Mouse (Mus musculus) left cerebral cortex, adult 2 months (tissue): ENCODE results near the gene 1700088E04Rik. TPM values are rescaled to one million over a fixed set of nuclear protein-coding genes. Genes with fewer than 3 reads are reported as not detected.

Experiments
- DNase-seq, 2 experiments: peaks; one replicate each; pipeline ENCODE4 v3.0.0; 2021 to 2022; ENCODE audit warnings: low spot score in 2 of 2, mixed read lengths in 1 of 2; ENCODE audit errors: extremely low spot score in 1 of 2
- H3K27ac ChIP-seq: fragments of 200-600 bp; 2 replicates; pipeline ENCODE4 v1.8.1; 2022
- H3K4me3 ChIP-seq: fragments of 200-600 bp; 2 replicates; pipeline ENCODE4 v1.8.1; 2022
- CTCF ChIP-seq: fragments of 200-600 bp; IDR thresholded peaks from 2 replicates; pipeline ENCODE4 v1.8.1; 2022; ENCODE audit warnings: antibody characterized with exemption, mild to moderate bottlenecking, moderate library complexity
- intact Hi-C: fragments of 180-260 bp; cut with DNase I; formaldehyde crosslinking; loops from one replicate; pipeline ENCODE4 v1.15.1; 2025
- long read RNA-seq, 2 experiments: library from polyadenylated mRNA; stranded (forward); transcript quantifications; one replicate each; pipeline ENCODE4 v2.0.0; 2021; ENCODE audit warnings: borderline mapping rate in 2 of 2
- total RNA-seq, 2 experiments: library from RNA; stranded (reverse); gene quantifications; 2 replicates each; pipeline ENCODE4 v1.2.3; 2021

1700088E04Rik gene
- total RNA-seq = 10 to 100 TPM; 12.0 to 12.9 TPM
- long read RNA-seq, experiment 1, partial matches to known transcripts = 0 of 4 reads
- long read RNA-seq, experiment 1, other reads (novel, unspliced or antisense) = 2 of 4 reads
- long read RNA-seq, experiment 2, partial matches to known transcripts = 0 of 4 reads
- long read RNA-seq, experiment 2, other reads (novel, unspliced or antisense) = 3 of 4 reads

DNA sequence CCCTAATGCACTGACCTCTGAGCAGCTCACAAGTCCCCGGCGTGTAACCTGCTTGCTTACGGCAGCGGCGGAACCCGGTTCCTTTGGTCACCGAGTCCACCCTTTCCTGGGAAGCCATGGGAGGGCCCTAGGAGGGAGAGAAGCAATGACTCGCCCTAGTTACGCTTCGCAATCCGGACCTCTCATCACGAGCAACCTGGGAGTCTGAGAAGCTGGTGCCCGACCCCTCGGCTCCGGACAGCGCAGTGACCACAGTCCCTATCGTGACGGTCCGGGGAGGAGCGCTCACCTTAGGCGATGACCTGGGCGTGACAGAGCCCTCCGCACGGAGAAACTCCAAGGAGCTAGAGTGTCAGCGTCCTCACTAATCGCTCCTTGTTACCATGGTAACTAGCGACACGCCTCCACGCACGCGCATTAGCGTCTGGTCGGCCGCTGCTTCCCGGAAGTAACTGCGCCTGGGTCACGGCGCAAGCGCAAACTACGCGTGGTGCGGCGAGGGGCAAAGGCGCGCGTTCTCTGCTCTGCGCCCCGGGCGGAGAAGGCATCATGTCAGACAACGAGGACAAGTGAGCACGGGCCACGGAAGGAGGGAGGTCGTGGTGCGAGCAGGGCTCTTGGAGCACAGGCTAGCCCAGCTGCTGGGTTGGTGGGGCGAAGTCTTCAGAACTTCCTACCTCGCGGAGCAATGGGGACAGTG is at the start of gene 1700088E04Rik, which contains the start of gene Polr2f:
TSS of gene 1700088E04Rik (minus strand) at position 388 of the 700 bp plus-strand sequence.
TSS of gene Polr2f (plus strand) at position 144 of the 700 bp plus-strand sequence.
- H3K4me3 ChIP-seq = peak within 1 kb of the TSS; percentile 92
- H3K27ac ChIP-seq = peak within 1 kb of the TSS; percentile 76
- intact Hi-C loops = no loop called here
- TF ChIP-seq CTCF = no peak
- DNase-seq = peak; percentile 93 to 96

- no peak for TF ChIP-seq CTCF
- intact Hi-C loops = no loop called here
- no peak for DNase-seq
- Histone ChIP-seq H3K4me3 (no peak overlapping the region), H3K27ac (no peak overlapping the region)
Observed at GRCm38 (mm10) chr15:79187819-79188218, 46.8 kb upstream of the 1700088E04Rik start.

DNA sequence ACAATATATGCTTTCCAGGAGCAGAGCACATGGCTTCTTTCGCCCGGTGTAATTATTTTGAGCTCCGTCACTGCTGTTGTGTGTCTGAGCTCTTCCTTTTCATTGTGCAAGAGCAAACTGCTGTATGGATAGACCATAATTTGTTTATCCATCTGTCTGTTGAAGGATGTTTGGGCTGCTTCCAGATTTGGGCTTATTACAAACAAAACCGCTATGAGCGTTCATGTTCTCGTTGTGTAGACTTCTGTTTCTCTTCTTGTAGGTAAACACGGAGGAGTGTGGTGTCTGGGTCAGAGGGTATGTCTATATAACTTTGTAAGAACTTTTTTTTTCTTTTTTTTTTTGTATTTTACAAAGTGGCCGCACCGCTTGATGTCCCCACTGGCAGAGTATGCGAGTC is 44.2 kb upstream of the 1700088E04Rik start:
- no peak for DNase-seq
- no peak for TF ChIP-seq CTCF
- intact Hi-C loops = no loop called here
- Histone ChIP-seq H3K27ac (no peak overlapping the region), H3K4me3 (no peak overlapping the region)

DNA sequence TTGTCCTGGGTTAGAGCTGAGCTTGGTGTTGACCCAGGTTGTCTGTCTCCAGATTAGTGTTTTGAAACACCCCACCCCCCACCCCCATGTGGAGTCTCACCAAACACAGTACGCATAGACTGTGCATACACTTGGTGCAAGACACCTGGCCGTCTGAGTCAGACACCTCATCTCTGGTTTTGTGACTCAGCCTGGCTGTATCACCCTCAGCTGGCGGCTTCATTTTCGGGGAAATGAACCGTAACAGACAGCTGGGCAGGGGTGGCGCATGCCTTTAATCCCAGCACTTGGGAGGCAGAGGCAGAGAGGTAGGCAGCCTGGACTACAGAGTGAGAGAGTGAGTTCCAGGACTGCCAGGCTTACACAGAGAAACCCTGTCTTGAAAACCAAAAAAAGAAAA is 35.9 kb upstream of the 1700088E04Rik start:
- intact Hi-C loops = no loop called here
- no peak for TF ChIP-seq CTCF
- Histone ChIP-seq H3K27ac (no peak overlapping the region), H3K4me3 (no peak overlapping the region)
- DNase-seq = no peak

- Histone ChIP-seq H3K4me3 (no peak overlapping the region), H3K27ac (no peak overlapping the region; the same call in 1 of the 2 replicates)
- TF ChIP-seq CTCF = no peak; the same call in 1 of the 2 replicates
- intact Hi-C loops = no loop called here
- DNase-seq = no peak
Observed at GRCm38 (mm10) chr15:79166712-79167111, 25.7 kb upstream of the 1700088E04Rik start.

DNA sequence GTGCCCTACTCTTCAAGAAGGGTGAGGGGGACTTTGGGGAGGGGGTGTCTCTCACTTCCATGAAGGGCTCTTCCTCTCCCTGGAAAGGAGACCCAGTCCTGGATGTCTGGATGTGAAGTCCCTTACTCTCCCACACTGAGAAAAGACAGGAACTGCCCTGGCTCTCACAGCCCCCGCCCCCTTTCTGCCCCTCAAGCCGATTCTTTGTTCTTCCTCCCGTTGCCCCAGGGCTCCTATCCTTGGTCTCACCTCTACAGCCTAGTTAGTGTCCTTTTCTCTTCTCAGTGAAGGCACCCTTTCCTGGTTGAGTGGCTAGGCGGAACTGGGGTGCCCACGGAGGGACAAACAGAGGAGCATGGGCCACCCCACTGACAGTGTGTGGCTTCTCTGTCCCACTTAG is 24.1 kb upstream of the 1700088E04Rik start, which contains the start of gene Sox10:
TSS of gene Sox10 (minus strand) at position 101 of the 400 bp plus-strand sequence.
- peak within 1 kb of the TSS; percentile 55 for H3K27ac ChIP-seq
- H3K4me3 ChIP-seq = peak within 1 kb of the TSS; percentile 31

DNA sequence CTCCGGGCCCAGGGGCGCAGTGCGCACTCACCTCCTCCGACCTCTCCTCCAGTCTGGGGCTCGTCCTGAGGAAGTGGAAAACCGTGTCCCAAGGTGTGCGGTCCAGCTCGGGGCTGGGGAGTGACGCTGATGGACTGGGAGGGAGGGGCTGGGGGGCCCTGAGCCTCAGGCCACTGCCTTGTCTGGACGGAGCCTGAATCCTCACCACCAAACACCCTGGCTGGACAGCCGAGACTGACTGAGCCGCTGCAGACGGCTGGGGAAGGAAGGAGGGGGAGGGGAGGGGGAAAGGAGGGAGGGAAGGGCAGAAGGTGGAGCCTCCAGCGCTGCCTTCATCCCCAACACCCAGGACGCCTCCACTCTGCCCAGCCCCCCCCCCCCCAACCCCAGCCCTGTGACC is 23.2 kb upstream of the 1700088E04Rik start:
- no peak for TF ChIP-seq CTCF
- intact Hi-C loops = no loop called here
- Histone ChIP-seq H3K4me3 (peak overlapping the region; percentile 31), H3K27ac (peak overlapping the region; percentile 36)
- no peak for DNase-seq

More for the DNA sequence above, 24.1 kb upstream of the 1700088E04Rik start, which contains the start of gene Sox10:
- DNase-seq = no peak
- intact Hi-C loops = no loop called here
- TF ChIP-seq CTCF = no peak

DNA sequence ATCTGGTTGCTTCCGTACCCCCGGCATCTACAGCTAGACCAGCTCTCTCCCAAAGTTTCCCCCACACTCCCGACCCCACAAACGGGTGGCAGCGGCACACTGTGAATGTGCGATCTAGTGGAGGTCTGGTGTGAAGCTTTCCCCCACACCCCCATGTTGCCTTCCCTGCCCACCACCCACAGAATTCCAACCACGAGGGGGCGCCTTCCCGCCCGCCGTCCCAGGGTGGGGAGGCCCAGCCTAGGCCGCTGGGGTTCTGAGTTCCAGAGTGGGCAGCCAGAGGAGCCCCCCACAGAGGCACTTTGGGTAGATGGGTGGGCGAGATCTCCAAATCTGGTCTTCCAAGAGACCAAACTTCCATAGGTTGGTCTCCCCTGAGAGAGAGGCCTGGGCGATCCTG is 21.8 kb upstream of the 1700088E04Rik start:
- H3K27ac ChIP-seq = peak overlapping the region; percentile 28; the same call in 1 of the 2 replicates

GRCm38 (mm10) chr15:79162301-79162700 is 21.2 kb upstream of the 1700088E04Rik start:
- no peak for TF ChIP-seq CTCF
- no peak for DNase-seq
- Histone ChIP-seq H3K27ac (peak overlapping the region; percentile 17; the same call in 1 of the 2 replicates), H3K4me3 (peak overlapping the region; percentile 31)
- intact Hi-C loops = no loop called here

More for the DNA sequence above, 21.8 kb upstream of the 1700088E04Rik start:
- TF ChIP-seq CTCF = peak; percentile 29
- peak overlapping the region; percentile 31 for H3K4me3 ChIP-seq
- DNase-seq = no peak
- intact Hi-C loops = no loop called here

DNA sequence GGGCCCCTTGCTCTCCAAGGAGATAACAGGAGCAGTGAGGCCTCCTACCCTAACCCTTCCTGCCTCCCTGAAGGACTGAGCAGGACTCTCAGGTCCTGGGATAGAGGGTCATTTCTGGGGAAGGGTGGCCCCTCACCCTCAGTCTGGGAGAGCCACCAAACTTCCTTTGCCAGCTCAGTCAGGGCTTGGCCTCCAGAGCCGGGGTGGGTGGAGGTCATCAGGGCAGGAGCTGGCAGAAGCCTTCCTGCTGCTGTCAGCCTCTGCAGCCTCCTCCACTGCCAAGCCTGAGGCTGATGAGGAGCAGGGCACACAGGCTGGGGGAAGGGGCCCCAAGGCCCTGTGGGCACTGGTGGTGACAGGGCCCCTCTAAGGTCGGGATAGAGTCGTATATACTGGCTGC is 14.5 kb upstream of the 1700088E04Rik start:
- DNase-seq = no peak
- intact Hi-C loops = no loop called here
- no peak for TF ChIP-seq CTCF
- Histone ChIP-seq H3K27ac (no peak overlapping the region), H3K4me3 (no peak overlapping the region)

GRCm38 (mm10) chr15:79152709-79153108 is 11.7 kb upstream of the 1700088E04Rik start:
- no peak overlapping the region for H3K4me3 ChIP-seq
- intact Hi-C loops = no loop called here
- TF ChIP-seq CTCF = no peak
- peak overlapping the region; percentile 61 for H3K27ac ChIP-seq
- no peak for DNase-seq

DNA sequence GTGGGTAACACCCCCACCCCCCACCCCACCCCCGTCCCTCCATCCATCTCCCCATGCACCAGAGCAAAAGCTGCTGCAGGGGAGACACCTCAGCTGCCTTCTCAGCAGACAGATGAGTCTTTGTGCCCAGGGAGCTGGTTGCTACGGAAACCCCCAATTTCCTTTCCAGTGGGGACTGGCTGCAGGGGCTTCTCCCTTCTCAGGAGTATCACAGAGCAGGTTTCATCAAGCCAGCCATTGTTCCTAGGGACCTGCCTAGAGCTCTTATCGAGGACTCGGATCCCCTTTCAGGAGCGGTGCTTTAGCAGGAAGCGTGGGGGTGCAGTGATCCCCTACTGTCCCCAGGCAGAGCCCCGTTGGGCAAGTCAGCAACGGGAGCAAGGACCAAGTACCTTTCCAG is 10.8 kb upstream of the 1700088E04Rik start:
- intact Hi-C loops = no loop called here
- TF ChIP-seq CTCF = no peak
- Histone ChIP-seq H3K4me3 (no peak overlapping the region), H3K27ac (peak overlapping the region; percentile 61)
- DNase-seq = no peak
